Mouse (Mus musculus) lung, embryonic 14.5 days (tissue): ENCODE data around the gene Usp22. TPM values are rescaled to one million over a fixed set of nuclear protein-coding genes. Genes with fewer than 3 reads are reported as not detected.

Experiments
- ATAC-seq: fragments of 200-750 bp; cut with Nextera tagmentation; 2 replicates; pipeline ENCODE4 v1.8.0; 2017; ENCODE audit warnings: mild to moderate bottlenecking, moderate TSS enrichment, moderate library complexity; ENCODE audit not compliant: insufficient read depth
- DNase-seq: peaks from one replicate; pipeline ENCODE4 v3.0.0-alpha.2; 2015
- H3K27ac ChIP-seq: fragments of 300-500 bp; sonication (generic); 2 replicates; pipeline ENCODE4 v1.5.1; 2014; ENCODE audit warnings: low read depth, mild to moderate bottlenecking, moderate library complexity
- H3K27me3 ChIP-seq: fragments of 300-500 bp; sonication (generic); 2 replicates; pipeline ENCODE4 v1.6.1; 2014; ENCODE audit warnings: low read length, control low read depth; ENCODE audit not compliant: insufficient read depth
- H3K36me3 ChIP-seq: fragments of 300-500 bp; sonication (generic); 2 replicates; pipeline ENCODE4 v1.6.1; 2014; ENCODE audit warnings: control low read depth; ENCODE audit not compliant: insufficient read depth
- H3K4me1 ChIP-seq: fragments of 300-500 bp; sonication (generic); 2 replicates; pipeline ENCODE4 v1.6.1; 2014; ENCODE audit warnings: antibody characterized with exemption, control low read depth; ENCODE audit not compliant: insufficient read depth
- H3K4me2 ChIP-seq: fragments of 300-500 bp; sonication (generic); 2 replicates; pipeline ENCODE4 v1.6.1; 2014; ENCODE audit warnings: mild to moderate bottlenecking
- H3K4me3 ChIP-seq: fragments of 300-500 bp; sonication (generic); 2 replicates; pipeline ENCODE4 v1.5.1; 2014; ENCODE audit warnings: low read depth, low read length
- H3K9ac ChIP-seq: fragments of 300-500 bp; sonication (generic); 2 replicates; pipeline ENCODE4 v1.6.1; 2014
- H3K9me3 ChIP-seq: fragments of 300-500 bp; sonication (generic); 2 replicates; pipeline ENCODE4 v1.6.1; 2016; ENCODE audit warnings: low read depth, low read length, control low read depth
- CTCF ChIP-seq: IDR thresholded peaks from 2 replicates; pipeline ENCODE4 v1.5.1; 2016; ENCODE audit warnings: antibody characterized with exemption, low read depth
- WGBS: fragments of 180-500 bp; shearing (Covaris S2); extraction: QIAGEN DNeasy Blood & Tissue Kit; methylation state at CpG from one replicate; pipeline ENCODE4 v1.1.7; 2014; 5-methylcytosine and 5-hydroxymethylcytosine counted together
- polyA plus RNA-seq: library from polyadenylated mRNA; unstranded; fragments of >200 nt; fragmentation: Nextera tagmentation; extraction: Ambion mirVana; gene quantifications from 2 replicates; pipeline ENCODE4 v1.2.1, GENCODE M21; 2014

The Usp22 gene
- polyA plus RNA-seq, 1 experiment from 2014 or later: 167 TPM

DNA sequence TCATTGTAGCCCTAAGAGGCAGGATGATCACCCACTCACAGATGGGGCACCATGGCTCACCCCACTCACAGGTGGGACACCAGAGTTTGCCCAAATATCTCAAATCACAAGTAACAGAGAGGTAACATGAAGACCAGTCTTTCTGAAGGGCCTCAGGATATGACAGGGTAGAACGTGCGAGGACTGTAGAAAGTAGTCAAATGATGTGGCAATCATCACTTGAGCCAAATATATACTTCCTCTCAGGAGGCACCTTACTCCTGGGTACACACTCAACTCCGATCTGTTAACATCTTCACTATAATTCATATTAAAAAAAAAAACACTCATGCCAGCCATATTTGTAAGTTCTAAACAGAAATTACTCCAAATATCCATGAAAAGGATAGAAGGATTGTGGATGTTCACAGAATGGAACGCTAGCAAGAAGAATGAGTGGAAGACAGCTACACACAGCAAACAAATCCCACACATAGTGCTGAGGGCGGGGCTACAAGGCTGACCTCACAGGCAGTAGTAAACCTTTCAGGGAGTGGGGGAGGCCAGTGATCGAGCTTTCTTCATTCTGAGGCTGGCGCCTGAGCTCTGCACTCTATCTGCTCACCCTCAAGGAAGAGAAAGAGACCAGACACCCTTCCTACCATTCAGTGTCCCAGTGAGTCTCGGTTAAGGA lies 62.4 kb downstream of the Usp22 start:
- no peak for TF ChIP-seq CTCF
- H3K4me1 ChIP-seq: no peaks in the 10 kb centered on the region
- H3K9me3 ChIP-seq: no peaks in the 10 kb centered on the region
- H3K4me2 ChIP-seq: no peak overlapping the region
- WGBS: 72% methylated on average over 8 of the region's 8 CpGs
- H3K27me3 ChIP-seq: no peaks in the 10 kb centered on the region
- H3K4me3 ChIP-seq: no peak overlapping the region
- no peak overlapping the region for H3K27ac ChIP-seq
- no peak for ATAC-seq
- H3K36me3 ChIP-seq: no peaks in the 10 kb centered on the region
- H3K9ac ChIP-seq: no peak overlapping the region
- no peak for DNase-seq

DNA sequence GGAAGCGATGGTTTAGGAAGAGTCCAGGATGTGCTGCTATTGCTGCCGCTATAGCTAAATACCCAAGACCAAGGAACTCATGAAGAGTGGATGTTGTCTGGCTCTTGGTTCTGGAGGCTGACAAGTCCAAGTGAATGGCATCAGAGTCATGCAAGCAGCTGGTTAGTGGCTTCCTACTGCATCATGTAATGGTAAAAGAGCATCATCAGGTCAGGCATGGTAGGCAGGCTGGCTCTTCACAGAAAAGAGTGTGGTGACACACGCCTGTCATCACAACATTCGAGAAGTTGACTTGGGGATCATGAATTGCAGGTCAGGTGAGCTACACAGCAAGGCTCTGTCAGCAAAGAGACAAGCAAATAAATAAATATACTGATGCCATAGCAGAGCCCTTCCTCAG lies 63.4 kb downstream of the Usp22 start:
- 88% methylated on average over 4 of the region's 4 CpGs for WGBS
- no peak for DNase-seq
- H3K9ac ChIP-seq: no peak overlapping the region

DNA sequence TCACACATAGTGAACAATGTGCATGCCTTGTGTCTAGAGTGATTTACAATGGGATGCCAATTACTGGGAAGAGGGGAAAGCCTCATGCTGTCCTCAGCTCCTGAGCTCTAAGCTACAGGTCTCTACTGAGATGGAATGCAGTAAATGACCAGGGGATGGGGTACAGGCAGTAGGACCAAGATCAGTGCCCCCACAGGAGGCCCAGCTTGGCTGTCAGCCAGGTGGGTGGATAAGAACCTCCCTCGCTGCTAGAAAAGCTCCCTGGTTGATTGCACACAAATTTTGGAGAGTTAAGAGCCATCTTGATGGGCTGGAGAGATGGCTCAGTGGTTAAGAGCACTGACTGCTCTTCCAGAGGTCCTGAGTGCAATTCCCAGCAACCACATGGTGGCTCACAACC lies 63.9 kb downstream of the Usp22 start:
- 31% methylated on average over 1 of the region's 1 CpGs for WGBS
- DNase-seq: no peak
- H3K4me2 ChIP-seq: no peak overlapping the region

More for the DNA sequence above, 63.4 kb downstream of the Usp22 start:
- no peak overlapping the region for H3K4me2 ChIP-seq
- H3K36me3 ChIP-seq: no peaks in the 10 kb centered on the region
- no peaks in the 10 kb centered on the region for H3K9me3 ChIP-seq
- no peak for ATAC-seq
- no peak overlapping the region for H3K4me3 ChIP-seq
- H3K27me3 ChIP-seq: no peaks in the 10 kb centered on the region
- no peak for TF ChIP-seq CTCF
- no peaks in the 10 kb centered on the region for H3K4me1 ChIP-seq
- no peak overlapping the region for H3K27ac ChIP-seq

DNA sequence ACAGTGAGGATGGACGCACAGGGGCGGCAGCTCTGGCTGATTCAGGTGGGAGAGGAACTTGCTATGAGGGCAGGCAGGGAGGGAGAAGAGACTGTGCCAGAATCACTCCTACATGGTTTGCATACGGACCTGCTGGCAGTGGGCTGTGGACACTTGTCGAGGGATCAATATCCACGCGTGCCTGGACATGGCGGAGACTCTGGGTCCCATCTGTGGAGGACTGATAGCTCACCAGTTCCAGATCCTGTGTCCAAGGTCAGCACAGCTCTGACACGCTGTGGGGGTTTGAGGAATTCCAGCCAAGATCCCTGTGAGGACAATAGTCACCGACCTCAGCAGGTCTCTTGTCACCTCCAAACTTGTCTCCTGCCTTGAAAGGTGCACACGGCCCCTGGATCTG lies 64.7 kb downstream of the Usp22 start:
- no peak for TF ChIP-seq CTCF
- no peak for DNase-seq
- ATAC-seq: no peak
- Histone ChIP-seq H3K4me2 (no peak overlapping the region), H3K9me3 (no peaks in the 10 kb centered on the region), H3K27ac (no peak overlapping the region), H3K36me3 (no peaks in the 10 kb centered on the region), H3K4me1 (no peaks in the 10 kb centered on the region), H3K4me3 (no peak overlapping the region), H3K9ac (no peak overlapping the region), H3K27me3 (no peaks in the 10 kb centered on the region)
- WGBS: 59% methylated on average over 10 of the region's 10 CpGs

More for the DNA sequence above, 63.9 kb downstream of the Usp22 start:
- no peaks in the 10 kb centered on the region for H3K27me3 ChIP-seq
- no peaks in the 10 kb centered on the region for H3K9me3 ChIP-seq
- no peak overlapping the region for H3K4me3 ChIP-seq
- H3K36me3 ChIP-seq: no peaks in the 10 kb centered on the region
- no peak for ATAC-seq
- H3K4me1 ChIP-seq: no peaks in the 10 kb centered on the region
- no peak overlapping the region for H3K9ac ChIP-seq
- no peak for TF ChIP-seq CTCF
- no peak overlapping the region for H3K27ac ChIP-seq

DNA sequence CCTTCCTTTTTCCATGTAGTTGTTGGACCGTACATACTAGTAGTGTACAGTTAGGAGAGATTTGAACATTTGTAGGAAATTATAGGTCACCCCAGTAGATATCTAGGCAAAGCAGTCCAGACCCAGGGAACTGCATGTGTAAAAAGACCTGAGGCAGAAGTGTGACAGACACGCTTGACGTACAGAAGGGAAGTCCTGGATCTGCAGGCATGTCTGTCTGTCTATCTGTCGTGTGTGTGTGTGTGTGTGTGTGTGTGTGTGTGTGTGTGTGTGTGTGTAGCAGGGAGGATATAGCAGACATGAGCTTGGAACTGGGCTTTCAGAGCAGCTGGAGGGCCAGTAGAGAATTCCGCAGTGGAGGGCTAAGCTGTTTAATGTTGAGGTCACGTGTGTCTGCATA lies 65.1 kb downstream of the Usp22 start:
- 78% methylated on average over 6 of the region's 6 CpGs for WGBS
- Histone ChIP-seq H3K36me3 (no peaks in the 10 kb centered on the region), H3K27ac (no peak overlapping the region), H3K4me3 (no peak overlapping the region), H3K4me1 (no peaks in the 10 kb centered on the region), H3K4me2 (no peak overlapping the region), H3K27me3 (no peaks in the 10 kb centered on the region), H3K9ac (no peak overlapping the region), H3K9me3 (no peaks in the 10 kb centered on the region)
- TF ChIP-seq CTCF: no peak
- ATAC-seq: no peak
- DNase-seq: no peak

DNA sequence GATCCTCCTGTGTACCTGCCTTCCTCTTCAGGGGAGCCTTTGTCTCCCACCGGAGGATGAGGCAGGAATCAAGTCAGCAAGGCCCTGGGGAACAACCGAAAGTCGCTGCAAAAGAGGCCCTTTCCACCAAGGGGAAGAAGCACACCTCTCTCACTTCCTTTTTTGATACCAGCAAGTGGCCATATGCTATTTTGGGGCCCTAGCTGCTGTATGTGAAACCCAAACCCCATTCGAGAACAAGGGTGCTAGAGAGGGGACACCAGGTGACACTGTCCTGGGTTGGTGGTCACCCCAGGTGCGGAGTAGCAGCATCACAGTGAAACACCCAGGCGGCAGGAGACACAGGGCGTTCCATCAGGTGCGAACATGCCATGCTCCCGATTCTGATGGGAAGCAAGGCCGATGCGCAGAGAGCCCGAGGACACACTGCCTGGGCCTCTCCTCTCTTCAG lies 65.9 kb downstream of the Usp22 start:
- Histone ChIP-seq H3K4me3 (no peak overlapping the region), H3K4me2 (no peak overlapping the region), H3K27me3 (no peaks in the 10 kb centered on the region), H3K9me3 (no peaks in the 10 kb centered on the region), H3K27ac (no peak overlapping the region), H3K9ac (no peak overlapping the region), H3K4me1 (no peaks in the 10 kb centered on the region), H3K36me3 (no peaks in the 10 kb centered on the region)
- ATAC-seq (no peak), DNase-seq (no peak)
- TF ChIP-seq CTCF: no peak
- WGBS: 81% methylated on average over 12 of the region's 12 CpGs

DNA sequence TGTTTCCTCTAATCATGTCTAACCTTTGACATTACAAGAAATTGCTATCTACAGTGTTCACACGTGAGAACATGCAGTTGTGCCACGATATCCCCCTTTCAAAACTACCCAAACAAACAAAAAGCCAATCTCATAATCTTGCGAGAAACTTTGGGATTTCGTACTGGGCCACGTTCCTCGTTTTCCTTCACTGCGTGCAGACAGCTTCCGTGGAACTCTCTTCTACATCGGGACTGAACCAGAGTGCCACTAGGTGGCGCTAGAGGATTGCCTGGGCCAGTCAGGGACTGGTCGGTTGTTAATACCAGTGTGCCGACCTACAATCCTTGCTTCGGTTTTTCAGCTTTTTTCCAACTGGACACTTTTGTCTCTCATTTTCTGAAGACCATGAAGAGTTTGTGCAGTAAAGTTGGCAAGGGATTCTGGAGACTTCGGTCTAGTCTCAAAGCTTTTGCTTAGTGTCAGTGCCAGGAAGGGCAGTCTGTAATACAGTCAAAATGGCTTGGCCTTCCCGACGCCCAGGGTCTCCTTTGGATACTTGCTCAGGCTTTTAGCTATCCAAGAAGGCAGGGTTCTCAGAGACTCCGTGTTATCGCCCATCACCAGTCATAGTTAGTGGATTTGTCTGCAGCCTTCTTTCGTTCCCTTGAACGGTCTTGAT lies 70.5 kb downstream of the Usp22 start:
- no peak overlapping the region for H3K9ac ChIP-seq
- no peaks in the 10 kb centered on the region for H3K27me3 ChIP-seq
- H3K4me2 ChIP-seq: peak overlapping the region; percentile 10; the same call in 1 of the 2 replicates
- H3K36me3 ChIP-seq: no peaks in the 10 kb centered on the region
- no peak overlapping the region for H3K4me3 ChIP-seq
- 19% methylated on average over 20 of the region's 20 CpGs for WGBS
- H3K4me1 ChIP-seq: no peaks in the 10 kb centered on the region
- DNase-seq (peak; percentile 98), ATAC-seq (peak; percentile 91)
- no peak overlapping the region for H3K27ac ChIP-seq
- peak; percentile 100 for TF ChIP-seq CTCF
- no peaks in the 10 kb centered on the region for H3K9me3 ChIP-seq
